Mouse (Mus musculus): ENCODE results near the gene Rtn1.
"Not testable (repeated sequence)": the region's sequence is repeated elsewhere in the genome, so short reads cannot be mapped to it uniquely, and the experiment has no call there.

The Rtn1 gene

GRCm38 (mm10) chr12:72323778-72324177 is 85.1 kb downstream of the Rtn1 start:
- no peak for DNase-seq

GRCm38 (mm10) chr12:72315732-72316465 is 93.0 kb downstream of the Rtn1 start:
- DNase-seq: peak; percentile 41

GRCm38 (mm10) chr12:72310818-72311217 is 98.0 kb downstream of the Rtn1 start:
- DNase-seq: no peak

GRCm38 (mm10) chr12:72308506-72308905 is 100.3 kb downstream of the Rtn1 start:
- DNase-seq: no peak

GRCm38 (mm10) chr12:72306281-72306680 is 102.6 kb downstream of the Rtn1 start:
- no peak for DNase-seq

- DNase-seq: no peak
These were observed 103.4 kb downstream of the Rtn1 start for GRCm38 (mm10) chr12:72305421-72305820.

- peak; percentile 75 for DNase-seq
These were observed 103.9 kb downstream of the Rtn1 start for GRCm38 (mm10) chr12:72304985-72305384.

- no peak for DNase-seq
These were observed 104.5 kb downstream of the Rtn1 start for GRCm38 (mm10) chr12:72304347-72304688.

GRCm38 (mm10) chr12:72303624-72304346 is 105.1 kb downstream of the Rtn1 start:
- no peak for DNase-seq

GRCm38 (mm10) chr12:72301431-72301830 is 107.4 kb downstream of the Rtn1 start:
- DNase-seq: no peak

GRCm38 (mm10) chr12:72300971-72301370 is 107.9 kb downstream of the Rtn1 start:
- no peak for DNase-seq

- no peak for DNase-seq
These were observed 110.6 kb downstream of the Rtn1 start for GRCm38 (mm10) chr12:72298222-72298621.

GRCm38 (mm10) chr12:72296552-72296951 is 112.3 kb downstream of the Rtn1 start:
- no peak for DNase-seq

- DNase-seq: not testable (repeated sequence)
These were observed 115.7 kb downstream of the Rtn1 start for GRCm38 (mm10) chr12:72293185-72293584.

GRCm38 (mm10) chr12:72292566-72292965 is 116.3 kb downstream of the Rtn1 start:
- DNase-seq: no peak

GRCm38 (mm10) chr12:72291266-72291665 is 117.6 kb downstream of the Rtn1 start:
- no peak for DNase-seq

GRCm38 (mm10) chr12:72288215-72288614 is 120.6 kb downstream of the Rtn1 start:
- DNase-seq: no peak

GRCm38 (mm10) chr12:72287332-72288004 is 121.4 kb downstream of the Rtn1 start:
- DNase-seq: no peak

- DNase-seq: peak; percentile 91
These were observed 123.2 kb downstream of the Rtn1 start for GRCm38 (mm10) chr12:72285366-72286345.

- DNase-seq: no peak
These were observed 124.3 kb downstream of the Rtn1 start for GRCm38 (mm10) chr12:72284576-72284975.

- no peak for DNase-seq
These were observed 129.6 kb downstream of the Rtn1 start for GRCm38 (mm10) chr12:72279129-72279875.

Data from cerebellum, adult 9-11 months (tissue).